Mouse (Mus musculus) liver (tissue): ENCODE measurements at regions not wholly inside any gene's neighbourhood (a gene's known extent, or its start where the extent isn't known, plus 50 kb on each side); places are given as distances from the start of the nearest gene placed in this dataset.
A peak's percentile ranks its signal among the peaks of the same experiment; 100 is the strongest.

ENCODE experiments used
- DNase-seq: peaks from one replicate; pipeline ENCODE4 v3.0.0-alpha.2; 2020; ENCODE audit warnings: mixed read lengths

DNA sequence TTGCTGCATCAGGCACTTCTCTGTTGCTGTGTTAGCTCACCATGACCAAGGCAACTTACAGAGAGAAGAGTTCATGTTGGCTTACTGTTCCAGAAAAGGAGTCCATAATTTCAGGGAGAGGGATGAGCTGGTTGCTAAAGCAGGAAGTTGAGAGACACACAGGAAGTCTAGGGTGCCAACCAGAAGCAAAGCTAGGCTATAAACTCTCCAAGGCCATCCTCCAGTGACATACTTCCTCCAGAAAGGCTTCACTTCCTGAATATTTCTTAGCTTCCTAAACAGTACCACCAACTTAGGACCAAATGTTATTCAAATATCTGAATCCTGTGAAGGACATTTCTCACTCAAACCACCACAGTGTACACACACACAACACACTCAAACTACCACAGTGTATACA, 2010.6 kb downstream of the A830018L16Rik start:
- no peak for DNase-seq

DNA sequence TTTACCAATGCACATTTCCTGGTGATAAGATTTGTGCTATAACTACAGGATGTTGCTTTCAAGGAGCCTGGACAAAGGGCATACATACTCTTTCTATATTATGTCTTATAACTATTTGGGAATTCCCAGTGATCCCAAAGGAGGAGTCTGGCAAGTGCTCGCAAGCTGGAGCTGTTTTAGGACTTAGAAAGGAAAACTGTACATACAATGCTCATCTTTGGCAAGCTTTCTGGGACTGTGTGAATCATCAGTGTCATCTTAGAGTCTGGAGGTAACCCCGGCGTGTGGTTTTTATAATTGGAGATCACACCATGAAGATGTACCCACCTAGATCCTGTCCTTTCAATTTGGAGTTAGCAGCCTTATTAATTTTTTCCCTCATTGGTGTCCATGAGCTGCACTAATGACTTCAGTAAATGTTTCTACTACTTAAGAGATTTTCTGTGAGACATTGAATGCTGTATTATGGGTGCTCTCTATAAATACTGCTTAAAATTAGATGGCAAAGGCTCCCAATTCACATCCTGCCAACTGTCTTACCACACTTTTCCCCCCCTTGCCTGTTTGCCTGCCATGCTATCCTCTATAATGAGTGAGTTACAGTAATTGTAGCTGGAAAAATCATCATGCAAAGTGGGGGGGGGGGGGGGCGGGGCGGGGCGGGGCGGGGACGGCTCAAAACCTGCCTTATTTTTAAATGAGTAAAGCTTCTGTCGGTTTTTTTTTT, 2011.9 kb downstream of the A830018L16Rik start:
- DNase-seq, result no peak

DNA sequence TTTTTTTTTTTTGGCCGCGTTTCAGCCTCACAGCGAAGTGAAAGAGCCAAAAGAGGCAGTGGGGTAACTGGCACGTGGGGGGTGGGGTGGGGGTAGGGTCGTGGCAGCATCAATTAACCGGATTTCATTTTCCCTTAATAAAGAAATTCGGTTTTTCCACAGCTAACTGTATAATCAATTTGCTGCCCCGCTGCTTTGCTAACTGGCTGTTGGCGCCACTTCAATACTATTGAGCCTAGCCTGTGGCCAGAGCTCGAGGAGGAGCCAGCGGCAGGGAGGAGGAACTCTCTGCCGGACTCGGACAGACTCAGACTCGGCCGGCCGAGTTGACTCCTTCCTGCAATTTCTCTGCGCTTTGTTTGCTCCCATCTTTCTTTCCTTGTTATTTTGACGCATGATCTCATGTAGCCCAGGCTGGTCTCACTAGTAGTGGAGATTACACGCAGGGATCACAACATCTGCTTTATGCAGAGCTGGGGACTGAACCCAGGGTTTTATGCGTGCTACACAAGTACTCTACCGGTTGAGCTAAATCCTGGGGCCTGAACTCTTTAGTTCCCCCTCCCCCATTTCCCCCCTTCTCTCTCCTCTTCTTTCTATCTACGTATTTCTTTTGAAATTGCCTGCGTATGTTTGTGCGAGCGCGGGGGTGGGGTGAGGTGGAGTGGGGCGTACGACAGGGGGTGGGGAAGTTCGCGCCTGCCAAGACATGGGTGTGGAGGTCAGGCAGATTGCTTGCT, 2012.6 kb downstream of the A830018L16Rik start:
- DNase-seq, result peak; percentile 52

DNA sequence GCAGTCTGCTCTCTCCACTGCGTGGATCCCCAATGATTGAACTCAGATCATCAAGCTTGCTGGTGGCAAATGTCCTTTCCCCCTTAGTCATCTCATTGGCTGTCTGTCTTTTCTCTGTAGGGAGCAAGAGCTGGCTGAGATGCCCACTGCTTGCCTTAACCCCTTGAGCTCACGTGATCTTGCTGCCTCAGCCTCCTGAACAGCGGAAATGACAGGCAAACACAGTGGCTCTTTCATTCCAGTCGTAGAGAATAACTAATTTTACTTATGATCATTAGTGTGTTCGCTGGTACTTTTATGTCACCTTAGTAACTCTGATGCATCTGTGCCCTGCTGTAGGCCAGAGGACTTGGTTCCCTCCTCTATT, 2013.1 kb downstream of the A830018L16Rik start:
- DNase-seq, result no peak

DNA sequence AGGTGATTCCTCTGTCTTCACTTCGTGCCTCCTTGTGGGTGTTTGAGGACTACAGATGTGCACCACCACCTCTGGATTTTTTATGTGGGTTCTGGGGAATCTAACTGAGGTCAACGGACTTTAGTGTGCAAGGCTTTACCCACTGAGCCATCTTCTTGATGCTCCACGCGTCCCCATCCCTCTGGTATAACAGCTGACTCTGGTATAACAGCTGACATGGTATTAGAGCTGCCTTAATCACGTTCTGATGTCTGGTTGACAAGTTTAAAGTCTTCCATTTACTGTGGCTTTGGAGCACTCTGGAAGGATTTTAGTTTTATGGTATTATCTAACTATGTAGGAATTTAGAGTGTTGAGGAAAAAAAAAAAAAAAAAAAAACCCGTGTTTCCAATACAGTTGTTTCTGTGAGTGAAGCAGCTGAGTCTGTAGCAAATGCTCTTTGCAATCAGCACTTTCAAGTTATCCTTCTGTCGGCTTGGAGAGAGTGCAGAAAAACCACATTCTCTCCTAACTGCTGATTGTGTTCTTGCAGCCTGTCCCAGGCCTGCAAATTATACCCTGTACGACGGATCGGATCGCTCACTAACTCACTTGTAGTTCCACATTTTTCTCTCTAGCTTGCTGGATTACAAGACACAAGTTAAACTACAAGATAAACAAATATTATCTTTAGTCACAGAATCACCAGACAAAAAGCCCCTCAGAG, 2013.7 kb downstream of the A830018L16Rik start:
- no peak for DNase-seq

DNA sequence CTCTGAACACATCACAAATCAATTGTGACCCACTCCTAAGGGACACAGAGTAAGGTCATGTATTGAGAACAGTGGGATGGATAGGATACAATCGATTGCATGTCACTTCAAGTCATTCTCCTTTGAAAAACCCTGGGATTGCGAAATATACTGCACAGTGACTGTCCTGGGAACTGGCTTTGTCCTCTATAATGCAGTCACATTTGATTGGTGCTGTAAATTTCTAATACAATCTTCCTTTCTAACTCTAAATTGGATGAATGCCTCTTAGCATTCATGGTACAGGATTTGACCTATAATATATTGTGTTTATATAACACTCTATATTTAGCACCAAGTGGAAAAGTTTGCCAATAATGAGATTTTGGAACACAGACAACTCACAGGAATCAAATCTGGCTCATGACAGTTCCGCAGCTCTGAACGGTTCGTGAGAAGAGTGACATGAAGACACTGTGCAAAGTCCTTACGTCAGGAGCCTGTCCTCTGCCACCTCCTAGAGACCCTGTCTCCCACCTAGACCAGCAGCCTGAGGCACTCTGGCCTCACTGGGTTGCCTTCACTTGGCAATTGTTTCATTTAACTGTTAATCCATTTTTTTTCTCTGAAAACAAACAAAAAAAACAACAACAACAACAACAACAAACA, 2024.0 kb downstream of the A830018L16Rik start:
- no peak for DNase-seq

DNA sequence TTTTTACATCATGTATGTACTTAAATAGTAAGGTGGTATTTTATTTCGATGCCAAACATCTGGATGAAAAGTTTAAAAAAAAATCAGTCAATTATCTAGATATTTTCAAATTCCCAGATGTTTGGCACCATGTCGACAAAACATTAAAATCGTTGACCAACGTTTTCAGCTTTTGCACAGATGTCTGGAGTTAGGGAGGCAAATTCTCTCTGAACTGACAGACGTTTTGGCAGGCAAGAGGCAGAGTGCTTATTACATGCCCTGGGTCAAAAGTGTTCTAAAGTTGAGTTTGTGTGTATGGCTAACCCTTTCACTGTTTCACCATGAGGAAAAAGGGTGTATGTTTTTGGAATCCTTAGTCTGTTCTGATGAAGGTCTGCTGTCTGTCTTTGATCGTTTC, 2028.5 kb downstream of the A830018L16Rik start:
- DNase-seq, result no peak

DNA sequence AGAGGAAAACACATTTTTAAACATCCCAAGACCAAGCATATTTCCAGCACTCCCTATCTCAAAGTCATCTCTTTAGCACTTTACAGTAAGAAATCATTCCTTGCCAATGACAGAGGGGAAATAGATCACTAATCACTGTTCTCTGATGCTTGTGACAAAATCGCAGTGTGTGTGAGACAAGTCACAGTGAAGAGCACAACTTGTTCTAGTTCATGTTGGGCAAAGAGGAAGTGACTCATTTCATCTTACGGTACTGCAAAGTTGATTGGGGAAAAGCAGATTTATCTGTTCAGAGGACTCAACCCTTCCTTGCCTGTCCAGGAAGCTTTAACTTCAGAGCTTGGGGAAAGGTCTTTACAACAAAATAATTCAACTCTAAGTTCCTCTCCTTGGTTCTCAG, 2040.6 kb downstream of the A830018L16Rik start:
- no peak for DNase-seq

DNA sequence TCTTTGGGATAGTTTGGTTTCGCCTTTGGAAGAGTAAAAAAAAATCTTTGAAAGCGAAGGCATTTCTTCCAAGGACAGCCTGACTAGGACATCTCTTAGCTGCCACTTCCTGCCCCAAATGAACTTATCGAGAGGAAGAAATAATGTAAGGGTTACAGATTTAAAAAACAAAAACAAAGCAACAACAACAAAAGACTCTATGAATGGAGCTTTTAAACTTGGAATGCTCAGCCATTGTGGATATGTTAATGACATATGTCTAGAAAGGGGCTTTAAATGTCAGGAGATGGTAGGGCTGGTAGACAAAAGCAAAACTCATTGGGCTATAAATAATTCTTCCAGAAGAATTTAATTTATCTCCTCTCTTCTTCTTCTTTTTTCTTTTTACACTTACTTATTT, 2041.7 kb downstream of the A830018L16Rik start:
- no peak for DNase-seq

DNA sequence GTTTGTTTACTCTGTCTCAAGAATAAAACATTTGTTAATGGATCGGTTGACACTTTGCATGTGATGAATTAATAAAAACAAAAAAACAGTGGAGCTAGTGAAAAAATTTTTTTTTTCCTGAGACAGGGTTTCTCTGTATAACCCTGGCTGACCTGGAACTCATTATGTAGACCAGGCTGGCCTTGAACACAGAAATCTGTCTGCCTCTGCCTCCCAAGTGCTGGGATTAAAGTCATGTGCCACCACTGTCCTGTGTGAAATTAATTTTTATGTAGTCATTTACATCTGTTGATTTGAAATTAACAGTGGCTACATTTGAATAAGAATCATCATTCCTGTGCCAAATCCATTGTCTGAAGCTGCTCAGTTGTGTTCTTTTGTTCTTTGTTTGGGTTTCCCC, 2050.4 kb downstream of the A830018L16Rik start:
- DNase-seq, result no peak

DNA sequence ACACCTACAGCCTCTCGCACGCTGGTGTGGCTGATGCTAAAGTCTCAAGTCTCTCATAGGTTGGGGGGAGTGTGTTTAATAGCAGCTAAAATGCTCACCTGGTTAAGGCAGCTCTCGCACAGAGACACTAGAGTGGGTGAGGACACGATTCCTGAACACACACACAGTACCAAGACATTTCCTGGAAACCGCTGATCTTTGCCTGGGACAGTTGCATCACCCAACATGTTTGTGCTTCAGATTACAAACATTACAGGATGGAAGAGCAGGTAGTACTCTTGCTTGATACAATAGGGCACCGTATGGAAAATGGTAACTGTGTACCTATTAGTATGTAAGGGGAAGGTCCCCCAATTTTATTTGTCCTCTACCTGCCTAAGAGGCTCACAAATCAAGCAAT, 2053.3 kb downstream of the A830018L16Rik start:
- DNase-seq, result no peak

DNA sequence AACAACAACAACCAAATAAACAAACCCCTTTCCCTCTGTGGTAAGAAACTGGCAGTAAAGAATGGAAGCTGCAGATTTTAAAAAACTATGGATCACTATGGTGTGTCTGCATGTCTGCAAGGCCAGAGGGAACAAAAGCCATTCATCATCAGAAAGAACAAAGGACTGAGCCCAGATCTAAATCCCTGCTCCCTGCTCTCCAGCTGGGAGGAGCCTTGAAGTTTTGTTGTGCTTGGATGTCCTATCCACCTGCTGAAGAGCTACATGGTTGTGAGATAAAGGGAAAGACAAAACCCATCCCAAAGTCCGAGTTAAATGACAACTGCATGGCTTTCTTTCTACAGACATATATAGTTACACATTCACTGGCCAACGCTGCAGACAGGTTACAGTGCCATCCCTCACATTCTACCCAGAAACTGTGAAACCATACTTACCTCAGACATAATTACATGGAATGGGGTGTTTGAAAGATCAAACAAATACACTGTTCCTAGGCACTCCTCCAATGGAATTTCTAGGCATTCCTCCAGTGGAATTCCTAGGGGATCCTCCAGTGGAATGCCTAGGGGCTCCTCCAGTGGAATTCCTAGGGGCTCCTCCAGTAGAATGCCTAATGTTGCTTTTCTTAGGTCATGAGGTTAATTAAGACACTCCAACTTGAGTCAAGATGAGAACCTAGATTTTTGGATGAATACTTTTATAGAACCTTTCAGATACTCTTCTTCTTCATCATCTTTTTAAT, 2054.2 kb downstream of the A830018L16Rik start:
- no peak for DNase-seq

DNA sequence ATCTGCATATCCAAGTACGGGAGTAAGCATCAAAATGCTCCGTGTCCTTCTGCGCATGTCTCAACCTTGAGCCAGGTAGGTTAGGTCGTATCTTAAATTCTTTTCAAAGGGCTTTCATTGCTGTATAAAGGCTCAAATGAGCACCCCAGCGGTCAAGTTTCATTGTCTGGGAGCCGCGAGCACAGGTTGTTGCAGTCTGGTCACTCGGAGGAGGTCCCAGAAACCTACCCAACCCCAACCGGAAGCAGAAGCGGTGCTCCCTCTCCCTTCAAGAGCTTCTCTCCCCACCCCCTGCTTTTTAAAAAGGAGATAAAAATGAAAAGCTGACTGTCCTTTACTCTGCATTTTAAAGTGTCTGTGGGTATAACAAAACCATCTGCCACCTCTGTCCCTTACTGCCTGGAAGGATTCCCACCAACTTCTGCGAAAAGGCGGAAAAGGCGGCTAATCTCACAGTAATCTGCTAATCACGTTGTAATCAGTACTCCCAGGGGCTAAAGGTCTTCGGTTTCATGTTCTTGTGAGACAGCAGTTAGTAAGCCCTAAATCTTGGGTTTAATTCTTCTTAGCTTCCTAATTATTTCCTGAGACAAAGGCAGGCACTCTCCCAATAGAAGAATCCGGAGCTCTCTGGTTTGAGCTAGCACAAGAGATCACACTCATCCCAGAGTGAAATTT, 2081.0 kb downstream of the A830018L16Rik start:
- DNase-seq, result peak; percentile 8

DNA sequence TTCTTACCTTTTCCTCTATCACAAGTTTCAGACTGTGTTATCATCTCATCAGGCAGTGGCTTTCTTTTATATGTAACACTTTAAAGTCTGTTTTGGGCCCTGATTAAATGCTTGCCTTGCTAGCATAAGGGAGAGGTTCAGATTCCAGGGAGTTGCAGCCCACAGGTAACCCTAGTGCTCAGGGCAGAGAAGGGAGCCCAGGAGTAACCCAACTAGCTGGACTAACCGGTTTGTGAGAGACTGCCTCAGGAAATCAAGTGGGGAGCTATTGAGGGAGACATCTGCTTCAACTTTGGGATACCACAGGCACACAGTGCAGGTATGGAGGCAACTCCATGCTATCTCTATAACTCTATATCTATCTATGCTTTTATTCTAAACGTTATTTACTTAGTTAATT, 2082.5 kb downstream of the A830018L16Rik start:
- no peak for DNase-seq

DNA sequence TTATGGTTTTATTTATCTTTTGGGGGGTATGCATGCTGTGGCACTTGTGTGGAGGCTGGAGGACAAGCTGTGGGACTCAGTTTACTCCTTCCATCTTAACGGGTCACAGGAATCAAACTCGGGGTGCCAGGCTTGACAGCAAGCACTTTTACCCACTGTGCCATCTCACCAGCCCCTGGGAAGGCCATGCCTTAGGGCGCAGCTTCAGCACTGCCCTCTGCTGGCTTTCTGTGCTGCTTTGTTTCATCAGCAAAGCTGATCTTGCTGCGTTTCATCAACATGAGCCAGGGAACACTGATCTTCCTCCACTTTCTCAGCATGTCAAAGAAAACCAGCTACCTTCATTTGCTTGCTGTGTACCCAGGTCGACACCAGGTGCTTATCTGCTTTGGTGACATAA, 2086.6 kb downstream of the A830018L16Rik start:
- peak; percentile 44 for DNase-seq

DNA sequence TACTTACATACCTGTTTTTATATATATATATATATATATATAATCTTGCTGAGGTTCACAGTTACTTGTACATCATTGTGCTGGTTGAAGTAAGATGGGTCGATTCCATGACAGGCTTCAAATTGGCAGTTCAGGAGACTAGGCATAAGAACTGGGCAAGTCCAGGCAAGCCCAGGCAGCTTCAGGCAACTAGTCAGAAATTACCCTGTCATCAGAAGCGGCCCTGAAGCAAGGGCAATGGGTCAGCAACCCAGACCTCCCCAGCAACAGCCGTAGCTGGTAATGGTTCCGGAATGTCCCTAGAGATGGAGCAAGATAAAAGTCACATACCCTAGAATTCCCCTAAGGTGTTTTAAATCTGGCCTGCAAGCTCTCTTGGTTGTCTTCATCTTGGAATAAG, 2088.0 kb downstream of the A830018L16Rik start:
- no peak for DNase-seq

DNA sequence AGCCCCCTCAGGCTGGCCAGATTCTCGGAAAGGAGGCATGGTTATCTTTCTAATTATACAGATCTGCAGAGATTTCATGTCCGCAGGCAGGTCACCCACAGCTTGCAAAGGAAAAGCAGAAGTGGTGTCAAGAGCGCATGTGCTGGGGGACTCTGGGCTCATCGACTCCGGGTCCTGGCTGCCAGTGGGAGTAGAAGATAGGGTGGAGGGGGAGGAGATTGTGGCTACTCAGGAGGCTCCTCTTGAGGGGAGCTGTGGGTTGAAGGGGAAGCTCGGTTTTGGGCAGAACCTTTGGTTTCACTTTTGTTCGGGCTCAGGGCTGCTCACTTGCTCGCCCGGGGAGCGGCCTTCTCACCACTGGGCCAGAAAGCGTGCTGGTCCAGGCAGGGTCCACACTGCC, 2099.9 kb downstream of the A830018L16Rik start:
- peak; percentile 22 for DNase-seq
